Mouse (Mus musculus): ENCODE results near the gene Olfr1321.

Gene Olfr1321

GRCm38 (mm10) chrX:49734959-49735358, at the start of gene Olfr1321:
Olfr1321 (minus strand) TSS chrX:49735059.
- DNase-seq = no peak

GRCm38 (mm10) chrX:49770828-49771227, 36.0 kb upstream of the Olfr1321 start:
- DNase-seq = peak; percentile 6

- DNase-seq = no peak
Observed at GRCm38 (mm10) chrX:49745192-49745591, 10.3 kb upstream of the Olfr1321 start.
